Mouse (Mus musculus): Measurements from ENCODE around the gene Slc38a10.
A peak's percentile ranks its signal among the peaks of the same experiment; 100 is the strongest.

Slc38a10 gene

DNA sequence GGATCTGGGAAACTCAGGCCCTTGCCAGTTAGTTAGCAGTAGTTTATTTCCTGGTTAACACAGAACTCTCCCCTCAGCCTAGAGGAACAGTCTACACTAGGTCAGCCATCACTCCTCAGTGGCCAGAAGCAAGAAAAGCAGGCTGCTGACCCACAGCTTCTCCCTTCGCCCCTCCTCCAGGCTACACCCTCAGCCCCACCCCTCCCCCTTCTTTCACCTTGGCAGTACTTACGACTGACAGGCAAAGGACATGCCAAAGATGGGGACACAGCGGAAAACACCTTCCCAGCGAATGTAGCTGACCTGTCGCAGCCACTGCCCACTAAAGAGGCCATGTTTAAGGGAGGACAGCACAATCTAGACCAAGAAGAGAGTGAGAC lies 13.5 kb downstream of the Slc38a10 start:
- no peak for DNase-seq

DNA sequence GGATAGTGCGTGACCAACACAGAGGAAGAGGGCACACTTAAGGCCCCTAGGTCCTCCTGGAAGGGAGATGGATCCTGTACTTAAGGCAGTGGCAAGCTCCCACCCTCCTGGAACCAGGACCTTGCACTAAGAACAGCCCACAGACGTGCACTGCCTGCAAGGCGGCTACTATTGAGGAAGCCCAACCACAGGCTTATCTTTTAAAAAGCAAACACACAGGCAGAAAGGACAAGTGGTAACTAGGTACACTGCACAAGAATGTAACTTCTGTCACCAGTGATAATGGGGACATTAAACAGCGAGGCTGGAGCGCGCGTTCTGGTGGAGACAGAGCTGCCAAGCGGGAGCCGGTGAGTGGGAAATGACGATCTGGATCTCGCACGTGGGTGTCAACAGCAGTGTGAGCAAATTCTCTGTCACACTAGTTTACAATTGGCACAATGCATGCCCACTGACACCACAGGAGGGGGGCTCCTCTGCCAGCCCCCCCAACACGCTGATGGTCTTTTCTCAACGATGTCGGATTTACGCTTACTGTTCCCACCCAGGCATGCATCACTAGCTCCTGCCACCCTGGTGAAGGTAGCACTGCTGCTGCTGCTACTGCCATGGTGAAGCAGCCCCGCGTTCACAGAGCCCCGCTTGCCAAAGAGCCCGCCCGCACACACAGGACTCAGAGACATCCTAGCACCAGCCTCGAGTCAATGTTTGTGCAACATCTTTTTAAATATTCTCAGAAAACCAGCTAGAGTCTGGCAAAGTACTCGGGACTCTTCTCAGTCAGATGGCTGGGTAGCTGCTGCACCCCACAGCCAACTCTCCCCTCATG lies 14.1 kb downstream of the Slc38a10 start:
- no peak for DNase-seq

DNA sequence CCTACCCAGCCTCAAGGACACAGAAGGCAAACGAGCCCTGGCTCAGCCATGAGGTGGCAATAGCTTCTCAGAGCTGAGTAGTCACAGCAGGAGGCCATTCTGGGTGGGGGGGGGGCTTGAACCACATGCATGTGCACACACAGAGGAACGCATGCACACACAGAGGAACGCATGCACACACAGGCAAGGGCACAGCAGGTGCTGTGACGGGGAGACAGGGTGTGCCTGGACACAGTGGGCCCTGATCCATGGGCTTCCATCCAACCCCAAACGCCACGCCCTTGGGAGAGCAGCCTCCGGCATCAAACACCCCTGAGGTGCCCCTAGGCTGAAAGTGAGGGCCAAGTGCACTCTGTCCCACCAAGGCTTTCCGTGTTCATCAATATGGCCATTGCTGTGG lies 15.0 kb downstream of the Slc38a10 start:
- DNase-seq: no peak

DNA sequence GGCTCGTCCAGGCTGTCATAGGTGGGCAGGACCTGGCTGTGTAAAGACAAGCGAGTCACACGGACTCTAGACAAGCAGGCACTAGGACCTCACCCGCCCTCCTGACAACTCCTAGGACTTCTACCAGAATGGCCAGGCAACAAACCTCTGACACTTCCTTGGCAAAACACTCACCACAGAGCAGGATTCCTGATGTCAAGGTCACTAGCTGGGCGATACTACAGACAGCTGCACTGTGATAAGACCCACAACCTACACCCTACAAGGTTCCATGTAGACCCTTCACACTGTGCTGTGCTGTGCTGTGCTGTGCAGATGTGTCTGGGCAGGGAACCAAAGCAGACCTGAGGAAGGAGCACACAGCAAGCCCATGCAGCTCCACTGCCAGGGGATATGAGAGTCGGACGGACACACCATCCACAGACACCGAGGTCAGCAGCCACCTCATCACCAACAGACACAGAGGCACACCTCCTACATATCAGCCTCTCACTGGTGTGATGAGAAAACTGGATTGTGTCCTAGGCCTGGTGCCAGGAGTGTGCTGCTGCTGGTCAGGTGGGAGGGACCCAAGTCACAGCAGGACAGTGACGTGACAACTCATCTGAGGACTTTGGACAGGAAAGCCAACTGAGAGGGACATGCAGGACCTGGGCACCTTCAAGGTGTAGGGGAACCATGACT lies 16.2 kb downstream of the Slc38a10 start:
- DNase-seq: no peak

DNA sequence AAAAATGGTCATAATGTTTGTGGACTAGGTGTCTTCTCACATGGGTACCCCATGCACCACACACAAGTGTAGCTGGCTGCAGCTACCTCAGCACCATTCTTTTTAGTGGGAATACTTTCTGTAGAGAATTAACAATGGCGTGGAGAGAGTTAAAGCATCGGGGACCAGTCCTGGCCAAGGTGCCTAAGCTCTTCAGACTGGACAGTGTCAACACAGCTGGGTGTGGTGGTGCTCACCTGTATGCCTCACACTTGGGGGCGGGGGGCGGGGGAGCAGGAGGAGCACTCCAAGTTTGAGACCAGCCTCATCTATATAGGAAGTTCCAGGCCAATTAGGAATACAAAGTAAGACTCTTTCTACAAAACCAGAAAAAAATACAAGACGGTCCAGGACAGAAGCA lies 17.0 kb downstream of the Slc38a10 start:
- no peak for DNase-seq

DNA sequence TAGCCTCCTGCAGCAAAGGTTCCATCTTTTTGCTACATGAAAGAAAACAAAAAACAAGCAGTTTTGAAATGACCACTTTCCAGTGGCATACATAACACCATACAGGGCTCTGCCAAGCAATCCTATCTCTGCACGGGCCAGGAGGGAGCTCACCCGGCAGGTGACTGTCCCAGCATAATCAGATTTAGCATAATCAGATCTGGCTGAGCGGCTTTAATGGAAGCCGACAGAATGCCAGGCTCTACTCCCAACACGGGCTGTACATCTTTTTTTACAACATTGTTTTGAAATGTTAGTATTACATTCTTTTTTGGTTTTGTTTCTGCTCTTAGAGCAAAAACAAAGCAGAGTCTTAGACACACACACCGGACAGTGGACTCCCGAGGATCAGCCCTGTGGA lies 21.9 kb downstream of the Slc38a10 start:
- no peak for DNase-seq

DNA sequence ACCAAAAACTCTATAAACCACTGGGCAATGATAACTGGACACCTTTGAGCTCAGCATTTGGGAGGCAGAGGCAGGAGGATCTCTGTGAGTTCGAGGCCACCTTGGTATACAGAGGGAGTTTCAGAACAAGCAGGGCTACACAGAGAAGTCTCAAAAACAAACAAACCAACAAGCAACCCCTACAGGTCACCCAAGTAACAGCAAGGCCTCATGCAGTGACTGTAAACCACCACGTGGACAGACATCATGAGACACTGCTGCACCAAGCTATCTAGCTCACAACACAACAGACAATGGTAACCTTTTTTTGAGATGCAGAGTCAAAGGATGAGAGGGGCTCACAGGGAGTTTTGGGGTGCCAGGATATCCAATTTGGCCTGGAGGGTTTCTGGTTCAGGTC lies 24.3 kb downstream of the Slc38a10 start:
- no peak for DNase-seq

DNA sequence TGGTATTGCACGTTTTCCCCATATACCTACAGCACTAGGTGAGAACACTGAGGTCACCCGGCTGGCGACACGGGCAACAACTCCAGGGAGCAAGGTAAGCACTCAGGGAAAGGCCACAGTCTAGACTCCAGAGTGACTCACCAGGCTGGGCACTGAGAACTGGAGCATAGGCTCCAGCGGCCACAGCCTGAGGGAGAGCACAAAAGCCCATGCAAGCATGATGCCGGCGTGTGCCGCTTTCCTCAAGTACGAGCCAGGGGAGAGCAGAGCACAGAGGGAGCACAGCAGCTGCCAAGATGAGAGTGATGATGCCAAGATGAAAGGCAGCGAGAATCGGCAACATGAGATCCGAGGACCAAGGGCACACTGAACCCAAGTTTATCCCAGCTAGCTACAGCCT lies 29.0 kb downstream of the Slc38a10 start:
- no peak for DNase-seq

DNA sequence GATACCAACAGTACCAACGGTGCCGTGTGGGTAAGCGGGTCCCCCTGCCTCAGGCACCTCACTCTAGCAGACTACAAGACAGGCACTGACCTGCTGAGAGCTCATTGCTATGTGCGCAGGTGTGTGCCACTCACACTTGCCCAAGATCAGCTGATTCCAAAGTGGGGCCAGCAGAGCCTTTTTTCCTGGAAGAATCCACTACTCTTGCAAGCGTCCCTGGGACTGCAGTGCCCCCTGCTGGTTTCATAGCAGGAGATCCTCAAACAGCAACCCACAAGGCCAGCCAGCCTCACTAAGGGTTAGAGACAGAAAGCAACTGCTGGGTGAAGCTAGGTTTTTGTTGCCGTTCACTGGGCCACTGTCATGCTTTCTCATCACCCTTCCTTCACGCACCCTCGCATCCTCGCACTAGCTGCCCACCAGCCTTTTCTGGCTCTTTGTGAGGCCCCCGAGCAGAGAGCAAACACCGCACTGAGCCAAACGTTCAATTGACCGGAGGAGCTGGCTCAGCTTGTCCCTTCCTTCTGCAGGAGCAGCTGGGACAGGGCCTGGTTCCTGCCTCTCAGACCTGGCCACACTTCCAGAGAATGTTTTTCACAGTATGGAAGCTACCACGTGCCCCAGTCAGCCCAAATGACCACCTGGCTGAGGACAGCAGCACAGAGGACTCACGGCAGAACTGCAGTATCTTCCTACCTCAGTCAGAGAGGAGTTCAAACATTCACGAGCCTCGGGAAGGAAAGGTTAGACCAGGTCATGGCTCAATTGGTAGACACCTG lies 30.3 kb downstream of the Slc38a10 start:
- peak; percentile 64 for DNase-seq

DNA sequence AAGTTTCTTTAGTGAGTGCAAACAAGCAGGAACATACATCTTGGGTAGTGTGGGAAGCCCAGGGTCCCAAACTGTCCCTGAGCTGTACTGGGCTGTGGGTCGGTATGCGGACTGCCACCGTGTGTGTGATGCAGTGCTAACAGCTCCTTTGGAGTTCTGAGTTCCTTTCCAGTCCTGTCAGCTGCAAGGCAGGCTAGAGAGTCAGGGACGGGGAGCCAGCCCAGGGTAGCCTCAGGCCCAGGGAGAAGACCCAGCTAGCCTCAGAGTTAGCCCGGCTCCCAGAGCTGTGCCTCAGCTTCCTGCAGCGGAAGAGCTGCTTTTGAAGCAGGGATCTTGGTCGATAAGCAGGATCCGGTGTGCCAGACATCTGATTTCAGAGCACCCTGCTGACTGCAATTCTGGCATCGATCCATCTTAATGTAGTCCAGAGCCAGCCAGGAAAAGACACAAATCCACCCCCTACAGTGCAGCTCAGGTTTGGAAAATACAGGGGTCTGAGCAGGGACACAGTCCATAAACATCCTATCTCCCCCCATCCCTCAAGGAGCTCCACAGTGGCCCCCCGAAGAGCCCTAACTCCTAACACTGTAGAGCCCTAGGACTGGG lies 31.1 kb downstream of the Slc38a10 start:
- DNase-seq: no peak

DNA sequence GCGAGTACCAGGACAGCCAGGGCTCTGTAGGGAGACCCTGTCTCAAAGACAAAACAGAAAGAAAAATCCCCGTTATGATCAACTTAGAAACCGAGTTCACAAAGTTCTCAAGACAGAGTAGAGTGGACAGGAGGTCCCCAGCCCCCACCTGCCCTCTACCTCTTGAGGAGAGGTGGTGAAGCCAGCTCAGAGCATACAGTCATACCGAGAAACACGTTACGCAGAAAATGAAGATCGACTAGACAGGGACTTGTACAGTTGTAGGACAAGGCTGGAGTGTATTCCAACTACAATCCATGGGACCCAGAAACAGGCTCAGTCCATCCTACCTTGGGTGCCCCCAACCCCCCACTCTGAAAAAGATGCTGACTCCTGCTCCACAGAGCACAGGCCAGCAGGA lies 32.0 kb downstream of the Slc38a10 start:
- DNase-seq: no peak

DNA sequence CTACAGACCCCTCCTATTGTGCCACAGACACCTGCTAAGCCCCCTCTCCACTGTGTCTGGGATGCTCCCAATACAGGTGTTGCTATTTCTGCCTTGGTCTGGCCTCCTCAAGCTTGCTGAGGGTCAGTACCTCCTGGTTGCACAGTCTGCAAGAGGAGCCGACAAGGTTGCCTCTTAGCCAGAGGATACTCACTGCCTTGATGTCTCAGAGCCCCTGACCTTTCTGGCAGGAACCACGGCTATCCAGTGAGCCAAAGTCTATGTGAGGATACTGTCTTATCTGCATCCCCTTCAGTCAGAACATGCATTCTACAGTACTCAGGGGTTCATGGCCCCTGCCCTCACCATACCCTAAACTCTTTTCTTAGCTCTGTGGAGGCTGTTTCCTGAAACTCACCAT lies 33.5 kb downstream of the Slc38a10 start:
- no peak for DNase-seq

DNA sequence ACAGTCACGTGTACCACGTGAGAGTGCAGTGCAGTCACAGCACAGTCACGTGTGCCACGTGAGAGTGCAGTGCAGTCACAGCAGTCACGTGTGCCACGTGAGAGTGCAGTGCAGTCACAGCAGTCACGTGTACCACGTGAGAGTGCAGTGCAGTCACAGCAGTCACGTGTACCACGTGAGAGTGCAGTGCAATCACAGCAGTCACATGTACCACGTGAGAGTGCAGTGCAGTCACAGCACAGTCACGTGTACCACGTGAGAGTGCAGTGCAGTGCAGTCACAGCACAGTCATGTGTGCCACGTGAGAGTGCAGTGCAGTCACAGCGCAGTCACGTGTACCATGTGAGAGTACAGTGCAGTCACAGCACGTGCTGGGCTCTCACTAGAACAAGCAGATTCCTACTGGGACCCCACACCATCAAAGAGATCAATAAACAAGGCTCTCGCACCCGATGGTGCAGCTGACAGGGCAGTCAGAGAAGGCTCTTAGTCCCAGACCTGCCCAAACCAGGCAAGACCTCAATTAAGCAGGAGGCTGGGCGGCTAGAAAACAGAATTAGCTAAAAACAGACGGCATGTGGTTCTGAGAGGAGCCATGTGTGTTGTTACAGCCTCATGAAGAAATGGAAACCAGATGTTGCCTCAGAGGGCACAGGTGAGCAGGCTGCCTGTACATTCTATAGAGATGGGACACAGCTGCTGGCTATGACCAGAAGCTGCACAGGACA lies 36.5 kb downstream of the Slc38a10 start:
- no peak for DNase-seq

DNA sequence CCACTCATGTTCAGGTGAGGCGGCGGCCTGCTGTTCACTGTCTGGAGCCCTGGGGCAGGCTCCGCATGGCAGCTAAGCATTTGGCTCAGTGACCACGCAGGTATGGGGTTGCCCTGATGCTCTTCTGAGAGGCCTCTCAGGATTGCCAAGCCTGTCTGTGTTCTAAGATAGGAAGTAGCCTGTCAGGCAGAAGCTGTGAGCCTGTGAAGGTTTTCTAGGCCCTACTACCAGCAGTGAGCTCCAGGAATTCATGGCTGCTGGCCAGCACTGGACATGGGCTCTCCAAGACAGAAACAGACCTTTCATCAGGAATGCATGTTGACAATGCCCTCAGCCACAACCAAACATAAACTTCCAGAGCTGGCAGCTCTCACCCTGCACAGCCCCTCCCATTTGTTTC lies 39.0 kb downstream of the Slc38a10 start:
- DNase-seq: peak; percentile 76

DNA sequence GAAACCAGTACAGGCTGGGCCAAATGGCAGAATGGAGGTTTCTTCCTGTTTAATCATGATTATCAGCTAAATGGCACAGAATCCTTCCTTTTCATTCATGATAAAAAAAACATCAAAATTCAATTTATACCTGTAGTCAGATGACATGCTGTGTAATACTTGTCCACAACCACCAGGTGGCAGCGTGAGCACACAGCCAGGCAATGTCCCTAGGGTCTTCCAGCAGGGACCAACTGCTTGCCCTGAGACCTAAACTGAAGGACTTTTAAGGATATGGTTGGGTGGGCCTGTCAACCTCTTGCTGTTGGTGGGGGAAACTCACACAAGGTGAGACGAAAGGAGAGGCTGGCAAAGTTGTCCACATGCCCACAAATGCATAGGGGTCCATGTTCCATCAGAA lies 40.1 kb downstream of the Slc38a10 start:
- no peak for DNase-seq

DNA sequence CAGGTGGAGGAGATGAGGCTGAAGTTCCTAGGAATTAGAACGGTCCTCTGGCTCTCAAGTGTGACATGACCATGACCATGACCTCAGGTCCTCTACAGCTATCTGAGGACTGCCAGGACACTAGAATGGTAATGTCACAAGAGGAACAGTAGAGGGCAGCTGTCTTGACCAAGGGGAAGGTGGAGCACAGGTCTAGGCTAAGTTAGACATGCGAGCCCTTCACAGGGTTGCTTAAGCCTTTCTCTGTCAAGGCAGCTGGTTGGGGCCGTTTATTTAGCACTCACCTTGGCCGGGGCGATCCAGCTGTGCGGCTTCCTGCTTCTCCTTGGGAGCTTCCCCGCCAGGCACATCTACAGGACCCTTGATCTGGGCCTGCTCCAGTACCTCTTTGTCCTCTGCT lies 40.6 kb downstream of the Slc38a10 start:
- DNase-seq: no peak

DNA sequence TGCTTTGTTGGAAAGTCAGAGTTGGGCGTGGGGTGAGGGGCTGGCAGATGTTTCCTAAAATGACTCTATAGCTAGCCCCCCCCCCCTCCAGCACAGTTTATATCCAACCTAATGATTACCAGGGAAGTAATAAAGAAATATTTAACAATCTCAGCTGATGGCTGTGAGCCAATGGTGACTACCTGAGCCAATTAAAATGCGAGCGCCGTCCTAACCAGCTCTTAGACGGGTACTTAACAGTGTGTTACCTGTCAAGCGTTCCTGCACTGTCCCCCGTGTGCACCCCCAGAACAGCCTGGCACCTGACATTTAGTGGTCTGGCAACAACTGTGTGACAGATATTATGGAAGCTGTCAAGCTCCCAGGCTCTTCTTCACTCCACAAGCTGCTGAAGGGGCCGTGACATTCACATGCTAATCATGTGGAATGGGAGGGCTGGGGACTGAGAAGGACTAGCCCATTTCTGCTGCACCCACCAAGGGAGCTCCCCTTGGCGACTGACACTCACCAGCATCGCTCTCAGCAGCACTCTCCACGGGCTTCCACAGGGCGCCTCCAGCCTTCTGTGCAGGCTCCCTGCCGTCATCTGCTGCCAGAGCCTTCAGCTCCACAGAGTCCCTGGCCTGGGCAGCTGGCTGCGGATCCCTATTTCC lies 41.5 kb downstream of the Slc38a10 start:
- peak; percentile 44 for DNase-seq

DNA sequence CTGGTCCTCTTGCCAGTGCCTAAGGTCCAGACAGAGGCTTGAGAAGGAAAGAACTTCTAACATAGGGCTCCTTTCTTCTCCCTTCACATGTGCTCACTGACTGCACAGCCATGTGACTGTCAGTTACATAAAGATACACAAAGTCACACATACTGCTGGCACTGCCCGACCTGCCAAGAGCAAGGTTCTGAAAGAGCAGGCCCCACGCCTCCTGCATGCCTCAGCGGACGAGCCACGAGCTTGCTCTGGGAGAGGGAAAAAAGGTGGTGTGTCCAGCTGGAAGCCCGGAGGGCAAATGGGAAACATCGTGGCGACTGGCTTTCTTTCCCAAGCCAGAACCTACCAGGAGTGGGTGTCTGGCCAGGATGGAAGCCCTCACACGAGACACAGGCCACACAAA lies 43.4 kb downstream of the Slc38a10 start:
- peak; percentile 83 for DNase-seq

DNA sequence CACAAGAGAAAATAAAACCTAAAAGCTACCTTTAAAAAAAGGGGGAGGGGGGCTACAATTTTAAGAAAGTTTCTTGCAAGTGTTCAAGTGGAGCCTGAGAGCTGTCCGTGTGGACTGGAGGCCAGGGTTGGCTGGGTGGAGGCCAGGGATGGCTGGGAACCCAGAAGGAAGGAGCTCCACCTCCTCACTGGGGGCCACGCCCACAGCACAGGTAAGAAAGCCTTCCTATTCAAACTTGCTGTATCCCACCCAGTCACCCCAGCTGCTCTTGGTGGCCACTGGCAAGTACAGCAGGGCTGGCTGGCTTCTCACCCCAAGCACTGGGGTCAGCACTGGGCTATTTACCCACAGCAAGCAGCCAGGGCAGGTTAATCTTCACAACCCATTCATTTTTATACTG lies 44.1 kb downstream of the Slc38a10 start:
- DNase-seq: peak; percentile 54

DNA sequence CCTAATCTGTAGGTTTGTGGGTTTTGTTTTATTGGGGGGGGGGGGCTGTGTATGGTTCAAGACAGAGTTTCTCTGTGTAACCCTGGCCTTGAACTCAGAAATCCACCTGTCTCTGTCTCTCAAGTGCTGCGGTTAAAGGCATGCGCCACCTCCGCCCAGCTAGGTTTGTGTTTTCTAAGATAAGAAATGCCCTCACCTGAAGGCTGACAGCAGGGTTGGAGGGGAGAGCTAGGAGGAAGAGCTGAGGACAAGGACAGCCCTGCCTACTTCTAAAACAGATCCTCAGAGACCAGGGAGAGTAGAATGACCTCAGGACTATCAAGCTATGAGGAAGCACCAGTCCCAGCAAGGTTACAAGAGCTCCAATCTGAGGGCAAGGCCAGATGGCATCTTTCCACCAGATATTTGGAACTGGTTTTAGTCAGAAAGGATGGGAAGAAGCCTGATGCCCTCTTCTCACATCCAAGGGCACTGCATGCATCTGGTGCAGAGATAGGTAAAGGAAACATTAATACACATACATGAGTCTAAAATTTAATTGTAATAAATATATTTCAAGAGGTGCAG lies 47.6 kb downstream of the Slc38a10 start:
- DNase-seq: no peak

DNA sequence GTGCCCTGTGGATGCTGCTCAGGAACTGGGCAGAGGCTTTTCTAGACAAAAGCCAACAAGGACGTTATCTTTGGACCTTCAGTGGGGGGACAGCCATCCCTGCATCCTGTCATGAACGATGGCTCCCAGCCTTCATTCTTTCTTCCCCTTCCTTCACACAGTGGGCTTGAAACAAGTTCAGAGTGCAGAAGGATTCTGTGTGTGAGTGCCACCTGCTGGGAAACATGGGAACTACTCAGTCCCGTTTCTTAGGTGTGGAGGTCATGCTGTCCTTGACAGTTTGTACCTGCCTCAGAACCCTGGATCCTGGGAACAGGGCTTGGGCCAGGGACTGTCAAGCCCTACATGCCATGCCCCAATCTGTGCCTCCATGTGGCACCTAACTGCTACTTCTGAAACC lies 50.1 kb downstream of the Slc38a10 start:
- peak; percentile 83 for DNase-seq
